Mouse (Mus musculus) ES-Bruce4 (cell line): ENCODE measurements around the gene Lag3. TPM values are rescaled to one million over a fixed set of nuclear protein-coding genes. Genes with fewer than 3 reads are reported as not detected.
A peak's percentile ranks its signal among the peaks of the same experiment; 100 is the strongest.

Experiments used
- H3K27ac ChIP-seq: 2 replicates; pipeline ENCODE4 v1.5.1; 2012; ENCODE audit warnings: low read length, inconsistent platforms; ENCODE audit not compliant: insufficient read depth
- H3K27me3 ChIP-seq: 2 replicates; pipeline ENCODE4 v1.6.1; 2012; ENCODE audit warnings: mild to moderate bottlenecking, low read length, inconsistent platforms; ENCODE audit not compliant: control insufficient read depth, poor library complexity, insufficient read depth, severe bottlenecking
- H3K36me3 ChIP-seq: 2 replicates; pipeline ENCODE4 v1.6.1; 2012; ENCODE audit warnings: inconsistent platforms, mild to moderate bottlenecking, low read length, moderate library complexity; ENCODE audit not compliant: control insufficient read depth, poor library complexity, insufficient read depth, severe bottlenecking
- H3K4me1 ChIP-seq: one replicate; pipeline ENCODE4 v1.8.1; 2011; ENCODE audit warnings: low read length; ENCODE audit not compliant: control insufficient read depth, insufficient read depth
- H3K4me3 ChIP-seq: 2 replicates; pipeline ENCODE4 v1.5.1; 2011; ENCODE audit warnings: low read depth, mild to moderate bottlenecking, low read length
- H3K9ac ChIP-seq: 2 replicates; pipeline ENCODE4 v1.6.1; 2012; ENCODE audit warnings: low read depth, mild to moderate bottlenecking, inconsistent platforms; ENCODE audit not compliant: poor library complexity, severe bottlenecking
- H3K9me3 ChIP-seq: replicated peaks from 2 replicates; pipeline ENCODE4 v1.6.1; 2012; ENCODE audit warnings: mild to moderate bottlenecking, low read length, inconsistent platforms; ENCODE audit not compliant: control insufficient read depth, poor library complexity, insufficient read depth, severe bottlenecking
- CTCF ChIP-seq: IDR thresholded peaks from one replicate; pipeline ENCODE4 v1.8.1; 2011; ENCODE audit warnings: low read depth, low read length
- EP300 ChIP-seq: IDR thresholded peaks from 2 replicates; pipeline ENCODE4 v1.6.1; 2011; ENCODE audit warnings: low read depth, low read length; ENCODE audit not compliant: insufficient read depth
- POLR2A ChIP-seq: IDR thresholded peaks from one replicate; pipeline ENCODE4 v1.8.1; 2011; ENCODE audit warnings: low read length; ENCODE audit not compliant: insufficient read depth
- polyA plus RNA-seq: library from polyadenylated mRNA; stranded (reverse); fragments of >200 nt; gene quantifications from 2 replicates; pipeline ENCODE4 v1.2.4, GENCODE M21; 2011; ENCODE audit warnings: low read depth; ENCODE audit not compliant: missing spikeins, insufficient read depth, insufficient read length

The Lag3 gene
- polyA plus RNA-seq, 1 experiment: 5.9 TPM

GRCm38 (mm10) chr6:124918890-124919627 is 7.6 kb upstream of the Lag3 start:
- Histone ChIP-seq H3K36me3 (0 out of 2 replicates have a peak, but pooled peaks cover 5% of the 10 kb centered on the region), H3K27ac (no peak overlapping the region; the same call in 1 of the 2 replicates), H3K4me1 (peaks cover 3% of the 10 kb centered on the region), H3K4me3 (no peak overlapping the region), H3K9me3 (no peaks in the 10 kb centered on the region), H3K27me3 (no peaks in the 10 kb centered on the region), H3K9ac (peak overlapping the region; percentile 99)
- no peak for TF ChIP-seq EP300
- TF ChIP-seq CTCF: no peak

DNA sequence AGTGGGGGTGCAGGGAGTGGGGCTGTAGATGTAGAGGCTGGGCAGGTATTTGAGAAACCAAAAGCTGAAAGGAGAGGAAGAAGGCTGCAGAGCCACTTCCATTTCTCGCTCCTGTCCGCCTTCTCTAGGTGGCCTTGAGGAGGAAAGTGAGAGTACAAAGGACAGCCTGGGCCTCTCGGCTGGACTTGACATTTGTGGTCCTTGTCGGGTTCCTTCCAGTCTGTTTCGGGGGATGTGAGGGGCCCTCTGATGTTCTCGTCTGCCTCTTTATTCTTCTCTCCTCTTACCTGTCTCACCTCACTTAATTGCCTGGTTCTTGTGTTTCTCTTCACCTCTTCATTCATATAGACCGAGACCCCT is 6.8 kb upstream of the Lag3 start:
- peak overlapping the region; percentile 37 for H3K27ac ChIP-seq
- TF ChIP-seq CTCF: no peak
- TF ChIP-seq EP300: no peak
- TF ChIP-seq POLR2A: no peak
- H3K4me1 ChIP-seq: peaks cover 3% of the 10 kb centered on the region
- peak overlapping the region; percentile 48 for H3K4me3 ChIP-seq
- peak overlapping the region; percentile 99 for H3K9ac ChIP-seq
- H3K9me3 ChIP-seq: no peaks in the 10 kb centered on the region
- no peaks in the 10 kb centered on the region for H3K27me3 ChIP-seq
- H3K36me3 ChIP-seq: 0 out of 2 replicates have a peak, but pooled peaks cover 6% of the 10 kb centered on the region

GRCm38 (mm10) chr6:124917518-124918330 is 6.2 kb upstream of the Lag3 start:
- 0 out of 2 replicates have a peak, but pooled peaks have one; percentile 19 for TF ChIP-seq EP300
- no peak for TF ChIP-seq POLR2A
- Histone ChIP-seq H3K27ac (peak overlapping the region; percentile 37), H3K27me3 (no peaks in the 10 kb centered on the region), H3K4me3 (peak overlapping the region; percentile 62), H3K9ac (peak overlapping the region; percentile 99), H3K4me1 (peaks cover 3% of the 10 kb centered on the region), H3K36me3 (0 out of 2 replicates have a peak, but pooled peaks cover 6% of the 10 kb centered on the region), H3K9me3 (no peaks in the 10 kb centered on the region)

GRCm38 (mm10) chr6:124916695-124917517 is 5.4 kb upstream of the Lag3 start:
- H3K36me3 ChIP-seq: 0 out of 2 replicates have a peak, but pooled peaks cover 6% of the 10 kb centered on the region
- H3K9ac ChIP-seq: peak overlapping the region; percentile 99
- no peaks in the 10 kb centered on the region for H3K9me3 ChIP-seq
- H3K4me1 ChIP-seq: peaks cover 3% of the 10 kb centered on the region
- H3K27me3 ChIP-seq: no peaks in the 10 kb centered on the region
- no peak for TF ChIP-seq POLR2A
- peak; percentile 53 for TF ChIP-seq CTCF
- no peak for TF ChIP-seq EP300
- peak overlapping the region; percentile 17; the same call in 1 of the 2 replicates for H3K27ac ChIP-seq
- peak overlapping the region; percentile 91 for H3K4me3 ChIP-seq

DNA sequence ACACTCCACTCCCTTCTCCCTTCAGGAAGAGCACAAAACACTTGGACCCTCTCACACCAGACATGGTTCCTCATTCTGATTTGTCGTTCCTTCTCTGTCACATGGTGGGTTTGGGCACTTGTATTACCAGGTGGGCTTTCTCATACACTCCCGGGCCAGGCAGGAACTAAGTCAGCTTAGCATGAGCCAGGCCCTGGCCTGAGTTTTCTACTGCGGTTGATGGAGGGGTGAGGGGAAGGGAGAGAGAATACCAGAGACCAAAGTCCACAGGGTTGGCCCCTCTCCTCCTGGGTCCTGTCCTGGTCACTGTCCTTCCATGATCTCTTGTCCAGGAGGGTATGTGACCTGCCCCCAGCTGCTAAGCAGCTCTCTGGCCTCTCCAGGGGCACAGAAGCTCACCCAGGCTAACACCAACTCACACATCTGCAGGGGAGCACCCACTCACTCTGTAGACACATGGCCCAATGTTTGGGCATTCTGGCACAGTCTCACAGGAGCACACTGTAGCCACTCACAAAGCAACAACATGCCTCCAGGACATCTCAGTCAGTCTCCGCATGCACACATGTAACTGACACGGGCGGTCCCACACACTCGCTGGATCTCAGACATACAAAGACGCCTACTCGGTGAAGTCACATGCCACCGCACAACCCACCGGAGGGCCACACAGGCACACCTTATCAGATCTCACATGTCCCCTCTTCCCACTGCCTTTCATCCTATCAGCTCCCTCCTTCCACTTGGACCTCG is 4.6 kb upstream of the Lag3 start:
- no peak for TF ChIP-seq POLR2A
- TF ChIP-seq CTCF: no peak
- TF ChIP-seq EP300: no peak
- no peaks in the 10 kb centered on the region for H3K9me3 ChIP-seq
- 0 out of 2 replicates have a peak, but pooled peaks cover 6% of the 10 kb centered on the region for H3K36me3 ChIP-seq
- peak overlapping the region; percentile 99 for H3K9ac ChIP-seq
- H3K4me1 ChIP-seq: peaks cover 3% of the 10 kb centered on the region
- H3K27ac ChIP-seq: no peak overlapping the region
- H3K27me3 ChIP-seq: no peaks in the 10 kb centered on the region
- H3K4me3 ChIP-seq: peak overlapping the region; percentile 91
